Mouse (Mus musculus): ENCODE results near the gene Bsx. TPM values are rescaled to one million over a fixed set of nuclear protein-coding genes. Genes with fewer than 3 reads are reported as not detected.

Gene Bsx
- 0.69 and 1.6 TPM in 2 replicates for polyA plus RNA-seq (2015; fragmentation: Nextera tagmentation; extraction: Ambion mirVana)

DNA sequence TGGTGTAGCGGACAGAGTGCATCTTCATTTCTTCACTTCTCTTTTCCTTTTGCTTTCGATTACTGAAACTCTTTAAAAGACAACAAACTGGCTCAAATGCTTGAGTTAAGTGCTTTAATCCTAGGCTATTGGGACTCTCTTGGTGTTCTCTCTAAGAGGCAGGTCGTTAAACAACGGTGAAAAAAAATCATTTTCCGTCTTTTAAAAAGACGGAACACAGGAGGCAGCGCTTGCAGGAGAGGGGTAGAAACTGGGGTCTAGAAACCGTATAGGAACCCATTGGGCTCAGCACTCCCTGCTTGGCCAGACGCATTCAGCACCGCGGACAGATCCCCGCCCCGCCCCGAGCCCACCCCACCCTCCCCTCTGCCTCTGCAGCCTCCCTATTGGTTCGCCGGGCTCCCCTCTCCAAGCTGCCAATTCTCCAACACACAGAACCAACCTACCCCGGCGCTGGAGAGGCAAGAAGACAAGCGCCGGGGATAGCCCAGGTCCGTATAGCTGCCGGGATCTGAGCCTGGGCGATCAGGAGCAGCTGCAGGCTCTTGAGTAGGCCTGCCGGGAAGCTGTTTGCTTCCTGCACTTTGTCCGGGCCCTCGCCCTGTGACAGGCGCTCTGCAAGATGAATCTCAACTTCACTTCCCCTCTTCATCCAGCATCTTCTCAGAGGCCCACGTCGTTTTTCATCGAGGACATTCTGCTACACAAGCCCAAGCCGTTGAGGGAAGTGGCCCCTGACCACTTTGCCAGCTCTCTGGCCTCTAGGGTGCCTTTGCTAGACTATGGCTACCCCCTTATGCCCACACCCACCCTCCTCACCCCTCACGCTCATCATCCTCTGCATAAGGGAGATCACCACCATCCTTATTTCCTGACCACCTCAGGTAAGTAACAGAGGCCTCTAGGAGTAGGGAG, at the start of gene Bsx:
TSS of gene Bsx (plus strand) at position 572 of the 915 bp plus-strand sequence.
- H3K9ac ChIP-seq, result no peak within 1 kb of the TSS
- H3K4me2 ChIP-seq, result peak within 1 kb of the TSS; percentile 22
- peak; percentile 80 for ATAC-seq
- peak within 1 kb of the TSS; percentile 11; the same call in 1 of the 2 replicates for H3K4me3 ChIP-seq
- H3K9me3 ChIP-seq (replicated peaks), result no peaks in the 10 kb centered on the region
- H3K36me3 ChIP-seq (ENCODE audit: poor library complexity, severe bottlenecking), result no peaks in the 10 kb centered on the region
- peaks cover 96% of the 10 kb centered on the region for H3K27me3 ChIP-seq
- H3K4me1 ChIP-seq, result peaks cover 22% of the 10 kb centered on the region
- WGBS, result 2% methylated on average over 32 of the region's 32 CpGs
- no peak within 1 kb of the TSS for H3K27ac ChIP-seq

DNA sequence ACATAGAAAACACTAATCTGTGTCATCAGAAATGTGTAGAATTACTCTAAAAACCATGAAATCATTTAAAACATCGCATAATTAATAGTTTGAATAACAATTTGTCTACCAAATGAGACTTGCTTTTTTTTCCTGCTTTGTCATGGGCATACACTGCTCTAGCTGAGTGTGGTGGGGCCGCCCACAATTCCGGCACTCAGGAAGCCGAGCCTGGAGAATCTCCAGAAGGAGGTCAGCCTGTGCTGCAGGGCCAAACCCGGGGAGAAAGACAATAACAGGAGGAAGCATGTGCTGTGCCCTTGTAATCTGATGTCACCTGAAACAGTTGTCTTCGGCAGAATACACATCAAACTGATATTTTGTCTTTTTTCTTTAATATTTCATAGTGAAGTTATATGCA, 48.3 kb upstream of the Bsx start:
- H3K4me1 ChIP-seq, result peaks cover 13% of the 10 kb centered on the region
- ATAC-seq, result no peak
- 50% methylated on average over 6 of the region's 6 CpGs for WGBS
- no peaks in the 10 kb centered on the region for H3K9me3 ChIP-seq (replicated peaks)
- no peak overlapping the region for H3K4me2 ChIP-seq
- no peaks in the 10 kb centered on the region for H3K36me3 ChIP-seq (ENCODE audit: poor library complexity, severe bottlenecking)
- H3K27ac ChIP-seq, result no peak overlapping the region
- H3K9ac ChIP-seq, result no peak overlapping the region
- 0 out of 2 replicates have a peak, but pooled peaks cover 4% of the 10 kb centered on the region for H3K27me3 ChIP-seq
- H3K4me3 ChIP-seq, result no peak overlapping the region

DNA sequence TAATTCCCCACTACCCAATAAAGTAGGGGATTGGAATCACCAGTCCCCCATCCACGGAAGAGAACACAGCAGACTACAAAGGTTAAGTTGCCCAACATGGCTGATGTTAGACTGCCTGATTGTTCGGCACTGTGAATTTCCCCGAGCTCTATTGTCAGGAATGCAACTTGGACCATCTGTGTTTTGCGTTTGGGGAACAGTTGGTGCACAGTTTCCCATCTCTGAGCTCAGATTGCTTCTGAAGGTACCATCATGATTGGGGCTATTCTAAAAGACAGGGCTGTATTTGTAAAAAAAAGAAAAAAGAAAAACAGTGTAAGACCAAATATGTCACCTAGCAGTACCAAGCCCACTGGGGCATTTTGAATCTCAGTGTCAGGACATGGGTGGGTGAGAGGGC, 46.6 kb upstream of the Bsx start:
- 82% methylated on average over 4 of the region's 4 CpGs for WGBS
- Histone ChIP-seq H3K4me2 (no peak overlapping the region), H3K4me1 (peaks cover under 1% of the 10 kb centered on the region), H3K27me3 (peaks cover 4% of the 10 kb centered on the region; the same call in 1 of the 2 replicates), H3K9ac (no peak overlapping the region), H3K36me3 (ENCODE audit: poor library complexity, severe bottlenecking) (no peaks in the 10 kb centered on the region), H3K27ac (no peak overlapping the region), H3K4me3 (no peak overlapping the region), H3K9me3 (replicated peaks) (no peaks in the 10 kb centered on the region)
- ATAC-seq, result no peak

DNA sequence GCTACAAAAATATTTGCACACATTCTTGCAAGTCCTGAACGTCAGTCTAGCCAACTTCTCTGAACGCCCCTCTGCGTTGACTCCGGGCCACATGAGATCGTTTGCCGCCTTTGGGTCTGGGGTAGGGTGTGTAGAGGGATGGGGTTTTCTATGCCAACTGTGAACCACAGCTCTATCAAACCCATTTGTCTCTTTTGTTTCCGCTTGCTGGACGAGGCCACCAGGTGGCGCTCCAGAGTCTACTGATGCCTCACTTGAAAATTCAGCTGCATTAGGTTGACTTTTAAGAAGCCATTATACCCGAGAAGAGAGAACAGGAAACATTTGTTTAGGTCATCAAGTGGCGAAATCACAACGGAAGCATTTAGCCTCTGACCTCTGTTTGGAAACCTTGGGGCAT, 39.4 kb upstream of the Bsx start:
- no peak overlapping the region for H3K9ac ChIP-seq
- ATAC-seq, result 0 out of 2 replicates have a peak, but pooled peaks have one; percentile 48
- no peak overlapping the region for H3K4me3 ChIP-seq
- H3K27me3 ChIP-seq, result peaks cover 16% of the 10 kb centered on the region
- 10% methylated on average over 12 of the region's 12 CpGs for WGBS
- H3K4me1 ChIP-seq, result peaks cover 7% of the 10 kb centered on the region; the same call in 1 of the 2 replicates
- no peak overlapping the region for H3K4me2 ChIP-seq
- H3K27ac ChIP-seq, result no peak overlapping the region
- H3K9me3 ChIP-seq (replicated peaks), result no peaks in the 10 kb centered on the region
- H3K36me3 ChIP-seq (ENCODE audit: poor library complexity, severe bottlenecking), result no peaks in the 10 kb centered on the region

DNA sequence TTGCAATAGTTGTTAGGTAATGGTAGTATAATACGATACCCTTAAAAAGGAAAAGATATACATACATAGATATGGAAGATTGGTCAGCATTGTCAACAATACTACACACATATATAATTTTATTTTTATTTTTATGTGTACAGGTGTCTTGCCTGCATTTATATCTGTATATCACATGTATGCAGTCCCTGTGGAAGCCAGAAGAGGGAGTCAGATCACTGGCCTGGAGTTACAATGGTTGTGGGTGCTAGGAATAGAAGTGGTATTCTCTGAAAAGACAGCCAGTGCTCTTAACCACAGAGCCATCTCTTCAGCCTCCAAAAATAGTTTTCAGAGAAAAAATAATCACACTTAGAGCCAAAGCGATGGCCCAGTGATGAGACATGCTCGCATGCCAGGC, 37.2 kb upstream of the Bsx start:
- WGBS, result 83% methylated on average over 3 of the region's 3 CpGs
- Histone ChIP-seq H3K9ac (no peak overlapping the region), H3K4me2 (no peak overlapping the region), H3K4me1 (peaks cover 7% of the 10 kb centered on the region; the same call in 1 of the 2 replicates), H3K4me3 (no peak overlapping the region), H3K27me3 (peaks cover 25% of the 10 kb centered on the region), H3K9me3 (replicated peaks) (no peaks in the 10 kb centered on the region), H3K27ac (no peak overlapping the region), H3K36me3 (ENCODE audit: poor library complexity, severe bottlenecking) (no peaks in the 10 kb centered on the region)
- ATAC-seq, result no peak

DNA sequence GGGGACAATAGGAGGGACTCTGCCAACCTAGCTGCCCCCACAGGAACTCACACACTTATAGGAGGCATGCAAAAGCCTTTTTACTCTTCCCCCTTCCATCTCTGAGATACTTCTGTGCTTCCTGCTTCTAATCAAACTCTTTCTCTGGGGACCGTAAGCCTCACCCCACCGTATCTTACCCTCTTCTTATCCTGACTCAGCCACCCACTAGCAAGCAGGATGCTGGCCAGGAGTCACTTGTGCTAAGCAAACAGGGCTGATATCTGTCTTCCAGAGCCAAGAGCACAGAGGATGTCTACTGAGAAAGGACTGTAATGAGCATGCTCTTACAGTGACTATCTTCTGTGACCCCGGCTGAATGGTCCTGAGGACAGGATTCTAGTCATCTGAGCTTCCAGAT, 34.3 kb upstream of the Bsx start:
- no peaks in the 10 kb centered on the region for H3K36me3 ChIP-seq (ENCODE audit: poor library complexity, severe bottlenecking)
- H3K27ac ChIP-seq, result no peak overlapping the region
- no peak overlapping the region for H3K4me3 ChIP-seq
- 84% methylated on average over 3 of the region's 3 CpGs for WGBS
- no peaks in the 10 kb centered on the region for H3K9me3 ChIP-seq (replicated peaks)
- peaks cover 7% of the 10 kb centered on the region; the same call in 1 of the 2 replicates for H3K4me1 ChIP-seq
- ATAC-seq, result no peak
- no peak overlapping the region for H3K9ac ChIP-seq
- H3K4me2 ChIP-seq, result no peak overlapping the region
- peaks cover 25% of the 10 kb centered on the region for H3K27me3 ChIP-seq

DNA sequence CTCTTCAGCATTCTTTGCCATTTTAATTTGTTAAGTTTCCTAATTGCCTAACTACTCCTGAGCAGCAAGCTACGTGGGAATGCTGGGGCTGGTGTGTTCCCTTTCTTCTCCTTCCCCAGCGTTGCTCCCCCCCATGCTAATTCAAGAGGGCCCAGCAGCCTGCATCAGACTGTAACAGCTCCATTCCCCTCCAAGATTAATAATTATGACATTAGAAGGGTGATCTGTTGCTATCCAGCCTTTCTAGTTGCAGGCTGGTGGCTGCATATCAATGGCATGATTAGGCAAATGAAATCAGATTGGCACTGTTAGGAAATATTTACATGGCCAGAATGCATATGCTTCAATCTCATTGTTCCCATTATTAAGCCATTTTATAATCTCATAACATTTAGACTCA, 22.4 kb upstream of the Bsx start:
- Histone ChIP-seq H3K4me2 (no peak overlapping the region), H3K9me3 (replicated peaks) (no peaks in the 10 kb centered on the region), H3K27ac (no peak overlapping the region), H3K4me1 (0 out of 2 replicates have a peak, but pooled peaks cover 7% of the 10 kb centered on the region), H3K4me3 (no peak overlapping the region), H3K36me3 (ENCODE audit: poor library complexity, severe bottlenecking) (no peaks in the 10 kb centered on the region), H3K9ac (no peak overlapping the region), H3K27me3 (peaks cover 49% of the 10 kb centered on the region)
- ATAC-seq, result no peak
- 19% methylated on average over 2 of the region's 2 CpGs for WGBS

DNA sequence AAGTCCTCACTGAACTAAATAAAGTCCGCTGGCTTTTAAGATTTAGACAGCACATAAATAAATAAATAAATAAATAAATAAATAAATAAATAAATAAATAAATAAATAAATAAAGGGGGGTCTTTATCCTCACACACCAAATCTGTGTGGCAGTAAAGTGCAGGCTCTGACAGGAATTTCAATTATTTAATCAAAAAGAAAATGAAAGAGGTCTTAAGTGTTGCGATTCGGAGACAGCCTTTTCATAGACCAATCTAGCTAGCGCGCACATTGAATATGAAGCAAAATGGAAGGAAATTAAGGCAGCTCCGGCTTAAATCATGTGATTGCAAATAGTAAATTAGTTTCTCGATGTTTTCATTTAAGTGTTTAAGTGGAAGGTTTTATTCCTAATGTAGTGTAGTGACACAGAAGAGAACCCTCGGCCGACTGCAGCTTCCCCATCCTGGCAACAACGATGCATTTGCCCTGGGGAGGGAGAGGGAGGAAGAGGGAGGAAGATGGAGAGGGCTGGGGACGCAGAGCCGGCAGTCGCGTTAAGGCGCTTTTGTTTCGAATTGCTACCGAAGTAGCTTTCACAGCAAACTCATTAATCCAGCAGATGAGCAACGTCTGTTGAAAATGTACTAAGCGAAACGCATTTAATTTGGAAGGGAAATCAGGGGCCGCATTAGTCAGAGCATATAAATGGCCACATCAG, 15.3 kb upstream of the Bsx start:
- Histone ChIP-seq H3K4me2 (peak overlapping the region; percentile 60), H3K27me3 (peaks cover 94% of the 10 kb centered on the region), H3K9me3 (replicated peaks) (no peaks in the 10 kb centered on the region), H3K9ac (0 out of 2 replicates have a peak overlapping the region, but pooled peaks have one; percentile 37), H3K27ac (no peak overlapping the region), H3K4me1 (peaks cover 12% of the 10 kb centered on the region), H3K36me3 (ENCODE audit: poor library complexity, severe bottlenecking) (no peaks in the 10 kb centered on the region), H3K4me3 (peak overlapping the region; percentile 33)
- WGBS, result 2% methylated on average over 21 of the region's 21 CpGs
- peak; percentile 55; the same call in 1 of the 2 replicates for ATAC-seq

DNA sequence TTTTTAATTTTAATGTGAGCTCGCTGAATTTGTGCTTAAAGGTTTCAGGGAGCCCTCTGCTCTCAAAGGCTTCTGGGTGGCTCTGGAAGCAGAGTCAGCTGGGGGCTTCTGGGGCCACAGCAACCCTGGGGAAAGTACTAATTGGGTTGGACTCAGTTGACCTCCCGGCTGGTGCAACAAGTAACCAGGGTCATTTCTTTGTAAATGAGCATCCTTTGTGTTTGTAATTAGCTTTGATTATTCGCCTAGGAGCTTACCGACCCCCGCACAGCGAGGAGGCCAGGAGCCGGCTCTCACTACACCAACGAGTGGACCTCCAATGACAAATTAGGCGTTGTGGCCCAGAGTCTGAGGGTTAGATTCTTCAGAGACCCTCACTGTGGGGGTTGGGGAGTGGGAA, 14.7 kb upstream of the Bsx start:
- Histone ChIP-seq H3K4me3 (peak overlapping the region; percentile 33), H3K9me3 (replicated peaks) (no peaks in the 10 kb centered on the region), H3K36me3 (ENCODE audit: poor library complexity, severe bottlenecking) (no peaks in the 10 kb centered on the region), H3K4me2 (peak overlapping the region; percentile 60), H3K9ac (peak overlapping the region; percentile 34; the same call in 1 of the 2 replicates), H3K4me1 (peaks cover 12% of the 10 kb centered on the region), H3K27ac (no peak overlapping the region), H3K27me3 (peaks cover 94% of the 10 kb centered on the region)
- peak; percentile 36; the same call in 1 of the 2 replicates for ATAC-seq
- 2% methylated on average over 9 of the region's 9 CpGs for WGBS

DNA sequence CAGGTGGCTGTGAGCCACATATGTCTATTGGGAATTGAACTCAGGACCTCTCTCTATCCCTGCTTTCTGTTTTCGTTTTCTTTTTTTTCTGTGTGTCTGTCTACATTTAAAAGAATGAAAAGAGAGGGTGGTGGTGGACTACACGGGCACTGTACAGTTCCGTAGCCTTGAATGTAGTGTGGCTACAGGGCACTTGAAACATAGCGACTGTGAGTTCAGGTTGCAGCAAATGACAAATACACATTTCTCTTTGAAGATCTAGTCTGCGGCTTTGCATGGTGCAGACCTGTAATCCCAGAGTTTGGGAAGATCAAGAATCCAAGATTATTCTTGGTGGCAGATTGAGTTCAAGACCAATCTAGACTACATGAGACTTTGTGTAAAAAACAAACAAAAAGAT, 3.6 kb upstream of the Bsx start:
- WGBS, result 85% methylated on average over 5 of the region's 5 CpGs
- no peaks in the 10 kb centered on the region for H3K9me3 ChIP-seq (replicated peaks)
- H3K9ac ChIP-seq, result no peak overlapping the region
- no peak overlapping the region for H3K4me2 ChIP-seq
- no peak for ATAC-seq
- peaks cover 9% of the 10 kb centered on the region for H3K4me1 ChIP-seq
- no peaks in the 10 kb centered on the region for H3K36me3 ChIP-seq (ENCODE audit: poor library complexity, severe bottlenecking)
- H3K27ac ChIP-seq, result no peak overlapping the region
- peaks cover 80% of the 10 kb centered on the region for H3K27me3 ChIP-seq
- no peak overlapping the region for H3K4me3 ChIP-seq

DNA sequence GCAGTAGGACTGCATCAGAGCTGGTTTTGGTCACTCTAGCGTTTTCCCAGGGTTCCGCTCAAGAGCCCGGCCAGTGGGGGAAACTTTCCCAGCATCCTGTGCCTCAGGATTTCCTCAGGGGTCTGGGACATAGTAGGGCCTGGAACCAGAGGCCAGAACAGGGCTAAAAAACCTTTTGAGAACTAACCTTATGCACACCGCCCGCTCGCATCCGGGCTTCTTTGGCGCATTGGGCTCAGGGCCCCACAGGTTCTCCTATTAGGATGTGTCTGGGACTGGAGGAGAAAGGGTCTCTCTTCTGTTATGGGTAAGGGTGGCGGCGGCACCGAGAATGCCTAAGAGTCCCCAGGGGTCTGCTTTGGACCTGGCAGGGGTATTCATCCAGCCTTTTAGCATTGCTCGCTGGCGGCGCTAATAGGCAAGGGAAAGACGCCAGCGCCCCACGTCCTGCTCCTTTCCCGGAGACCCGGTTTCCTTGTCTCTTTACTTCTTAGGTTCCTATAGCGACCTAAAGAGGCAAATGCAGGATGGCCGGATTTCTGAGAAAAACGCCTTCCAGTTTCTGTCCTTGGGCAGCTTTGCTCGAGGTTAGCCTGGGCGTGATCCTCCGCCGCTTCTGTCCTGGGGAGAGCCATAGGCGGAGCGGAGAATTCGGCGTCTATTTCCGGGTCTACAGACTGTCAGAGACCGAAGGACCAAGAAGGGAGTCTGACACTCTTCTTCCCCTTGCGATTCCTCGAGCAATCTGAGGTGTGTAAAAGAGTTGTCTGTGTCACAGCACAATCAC, 2.4 kb upstream of the Bsx start:
- H3K36me3 ChIP-seq (ENCODE audit: poor library complexity, severe bottlenecking), result no peaks in the 10 kb centered on the region
- under 1% methylated on average over 34 of the region's 34 CpGs for WGBS

More for the DNA sequence above, 2.4 kb upstream of the Bsx start:
- no peak overlapping the region for H3K27ac ChIP-seq
- peaks cover 88% of the 10 kb centered on the region for H3K27me3 ChIP-seq
- peak overlapping the region; percentile 13; the same call in 1 of the 2 replicates for H3K4me3 ChIP-seq
- peak overlapping the region; percentile 39 for H3K4me2 ChIP-seq
- no peak for ATAC-seq
- no peak overlapping the region for H3K9ac ChIP-seq
- no peaks in the 10 kb centered on the region for H3K9me3 ChIP-seq (replicated peaks)
- H3K4me1 ChIP-seq, result peaks cover 9% of the 10 kb centered on the region

All from forebrain, embryonic 13.5 days (tissue).